Mouse (Mus musculus): Measurements from ENCODE around the gene Lhx2. TPM values are rescaled to one million over a fixed set of nuclear protein-coding genes. Genes with fewer than 3 reads are reported as not detected.
A peak's percentile ranks its signal among the peaks of the same experiment; 100 is the strongest.

Gene Lhx2
- total RNA-seq, 1 experiment from 2014 or later, result not detected

- no peak for ATAC-seq (replicated peaks; ENCODE audit: low read depth, poor library complexity, severe bottlenecking)
These were observed 7.3 kb downstream of the Lhx2 start for GRCm38 (mm10) chr2:38346417-38346816.

GRCm38 (mm10) chr2:38346881-38347764, 8.0 kb downstream of the Lhx2 start:
- no peak for ATAC-seq (replicated peaks; ENCODE audit: low read depth, poor library complexity, severe bottlenecking)

GRCm38 (mm10) chr2:38347811-38348551, 8.9 kb downstream of the Lhx2 start:
- ATAC-seq (replicated peaks; ENCODE audit: low read depth, poor library complexity, severe bottlenecking), result no peak

- ATAC-seq (replicated peaks; ENCODE audit: low read depth, poor library complexity, severe bottlenecking), result no peak
These were observed 9.8 kb downstream of the Lhx2 start for GRCm38 (mm10) chr2:38348660-38349420.

GRCm38 (mm10) chr2:38349447-38350350, 10.6 kb downstream of the Lhx2 start:
- no peak for ATAC-seq (replicated peaks; ENCODE audit: low read depth, poor library complexity, severe bottlenecking)

- no peak for ATAC-seq (replicated peaks; ENCODE audit: low read depth, poor library complexity, severe bottlenecking)
These were observed 11.3 kb downstream of the Lhx2 start for GRCm38 (mm10) chr2:38350386-38350785.

GRCm38 (mm10) chr2:38350796-38351195, 11.7 kb downstream of the Lhx2 start:
- peak; percentile 66 for ATAC-seq (replicated peaks; ENCODE audit: low read depth, poor library complexity, severe bottlenecking)

GRCm38 (mm10) chr2:38351641-38352320, 12.7 kb downstream of the Lhx2 start:
- no peak for ATAC-seq (replicated peaks; ENCODE audit: low read depth, poor library complexity, severe bottlenecking)

- no peak for ATAC-seq (replicated peaks; ENCODE audit: low read depth, poor library complexity, severe bottlenecking)
These were observed 13.4 kb downstream of the Lhx2 start for GRCm38 (mm10) chr2:38352321-38353007.

- no peak for ATAC-seq (replicated peaks; ENCODE audit: low read depth, poor library complexity, severe bottlenecking)
These were observed 13.9 kb downstream of the Lhx2 start for GRCm38 (mm10) chr2:38353008-38353379.

- ATAC-seq (replicated peaks; ENCODE audit: low read depth, poor library complexity, severe bottlenecking), result no peak
These were observed 14.6 kb downstream of the Lhx2 start for GRCm38 (mm10) chr2:38353664-38354063.

- ATAC-seq (replicated peaks; ENCODE audit: low read depth, poor library complexity, severe bottlenecking), result no peak
These were observed 15.2 kb downstream of the Lhx2 start for GRCm38 (mm10) chr2:38354179-38354716.

- no peak for ATAC-seq (replicated peaks; ENCODE audit: low read depth, poor library complexity, severe bottlenecking)
These were observed 15.8 kb downstream of the Lhx2 start for GRCm38 (mm10) chr2:38354717-38355510.

- no peak for ATAC-seq (replicated peaks; ENCODE audit: low read depth, poor library complexity, severe bottlenecking)
These were observed 16.8 kb downstream of the Lhx2 start for GRCm38 (mm10) chr2:38355731-38356427.

- no peak for ATAC-seq (replicated peaks; ENCODE audit: low read depth, poor library complexity, severe bottlenecking)
These were observed 17.6 kb downstream of the Lhx2 start for GRCm38 (mm10) chr2:38356428-38357260.
